Mouse (Mus musculus): ENCODE results near the gene Zfp366.

GRCm38 (mm10) chr13:99228821-99229570 is 44.4 kb downstream of the Zfp366 start:
- TF ChIP-seq GATA1 (IDR thresholded peaks at IDR 0.05; ENCODE audit: borderline replicate concordance, low read length) (no peak), FLI1 (IDR thresholded peaks at IDR 0.05; ENCODE audit: low read length) (no peak)
